Mouse (Mus musculus): ENCODE data around the gene Acer1. TPM values are rescaled to one million over a fixed set of nuclear protein-coding genes. Genes with fewer than 3 reads are reported as not detected.

The Acer1 gene
- total and polyA plus RNA-seq, 2 experiments from 2014 or later = not detected

DNA sequence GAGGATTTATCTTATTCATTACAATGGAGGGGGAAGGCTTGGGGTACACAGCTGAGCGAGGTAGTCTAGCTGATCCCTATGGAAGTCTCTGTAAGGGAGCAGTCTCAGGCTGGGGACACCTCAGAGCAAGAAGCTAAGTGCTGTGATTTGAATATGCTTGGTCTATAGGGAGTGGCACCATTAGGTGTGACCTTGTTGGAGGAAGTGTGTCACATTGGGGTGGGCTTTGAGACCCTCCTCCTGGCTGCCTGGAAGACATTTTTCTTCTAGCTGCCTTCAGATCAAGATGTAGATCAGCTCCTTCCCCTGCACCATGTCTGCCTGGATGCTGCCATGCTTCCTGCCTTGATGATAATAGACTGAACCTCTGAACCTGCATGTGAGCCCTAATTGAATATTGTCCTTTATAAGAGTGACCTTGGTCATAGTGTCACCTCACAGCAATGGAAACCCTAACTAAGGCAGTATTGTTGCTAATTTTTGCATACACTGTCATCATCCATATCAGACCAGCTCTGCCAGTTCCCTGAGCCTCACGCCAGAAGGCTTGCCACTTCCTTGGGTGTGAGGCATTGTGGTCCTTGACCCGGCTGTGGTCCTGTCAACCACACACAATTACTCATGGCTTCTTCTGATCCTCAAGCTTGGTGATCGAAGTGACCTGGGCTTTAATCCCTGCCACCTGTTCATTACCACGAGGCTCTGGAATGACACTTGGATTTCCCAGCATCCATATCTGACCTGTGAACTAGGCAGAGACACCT, 19.1 kb downstream of the Acer1 start:
- DNase-seq (ENCODE audit: low spot score) (no peak), ATAC-seq (ENCODE audit: low FRiP score) (no peak)
- Histone ChIP-seq H3K4me3 (ENCODE audit: low read depth, low read length) (no peak overlapping the region), H3K36me3 (ENCODE audit: insufficient read depth, low read length) (no peaks in the 10 kb centered on the region), H3K9me3 (ENCODE audit: low read length) (no peaks in the 10 kb centered on the region), H3K4me2 (ENCODE audit: low read depth, low read length, poor library complexity, severe bottlenecking) (no peak overlapping the region), H3K27ac (ENCODE audit: low read depth, low read length) (no peak overlapping the region), H3K4me1 (ENCODE audit: insufficient read depth, low read length) (no peaks in the 10 kb centered on the region), H3K9ac (replicated peaks; ENCODE audit: low read length, poor library complexity, severe bottlenecking) (no peak overlapping the region), H3K27me3 (ENCODE audit: insufficient read depth, low read length) (no peaks in the 10 kb centered on the region)
- no peak for TF ChIP-seq CTCF (IDR thresholded peaks at IDR 0.05)
- 80% methylated on average over 5 of the region's 5 CpGs for WGBS

DNA sequence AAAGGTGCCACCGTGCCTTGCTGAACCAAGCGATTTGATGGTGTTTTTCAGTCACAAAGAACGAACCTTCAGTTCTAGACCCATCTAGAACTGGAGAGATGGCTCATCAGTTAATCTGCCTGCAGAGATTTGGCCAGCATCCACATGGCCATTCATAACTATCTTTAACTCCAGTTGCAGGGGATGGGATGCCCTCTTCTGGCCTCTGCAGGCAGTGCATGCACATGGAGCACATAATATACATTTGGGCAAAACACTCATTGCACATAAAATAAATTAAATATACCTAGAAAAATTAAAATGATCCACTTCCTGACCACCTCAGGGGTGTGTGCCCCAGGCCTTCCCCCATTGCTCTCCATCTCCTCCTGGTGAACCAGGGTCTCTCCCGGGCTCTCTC, 20.0 kb downstream of the Acer1 start:
- Histone ChIP-seq H3K4me2 (ENCODE audit: low read depth, low read length, poor library complexity, severe bottlenecking) (no peak overlapping the region), H3K4me1 (ENCODE audit: insufficient read depth, low read length) (no peaks in the 10 kb centered on the region), H3K36me3 (ENCODE audit: insufficient read depth, low read length) (no peaks in the 10 kb centered on the region), H3K9me3 (ENCODE audit: low read length) (no peaks in the 10 kb centered on the region), H3K4me3 (ENCODE audit: low read depth, low read length) (no peak overlapping the region), H3K9ac (replicated peaks; ENCODE audit: low read length, poor library complexity, severe bottlenecking) (no peak overlapping the region), H3K27me3 (ENCODE audit: insufficient read depth, low read length) (no peaks in the 10 kb centered on the region), H3K27ac (ENCODE audit: low read depth, low read length) (no peak overlapping the region)
- DNase-seq (ENCODE audit: low spot score) = no peak
- peak; percentile 28; the same call in 1 of the 2 replicates for TF ChIP-seq CTCF (IDR thresholded peaks at IDR 0.05)
- WGBS = 93% methylated on average over 4 of the region's 4 CpGs
- no peak for ATAC-seq (ENCODE audit: low FRiP score)

DNA sequence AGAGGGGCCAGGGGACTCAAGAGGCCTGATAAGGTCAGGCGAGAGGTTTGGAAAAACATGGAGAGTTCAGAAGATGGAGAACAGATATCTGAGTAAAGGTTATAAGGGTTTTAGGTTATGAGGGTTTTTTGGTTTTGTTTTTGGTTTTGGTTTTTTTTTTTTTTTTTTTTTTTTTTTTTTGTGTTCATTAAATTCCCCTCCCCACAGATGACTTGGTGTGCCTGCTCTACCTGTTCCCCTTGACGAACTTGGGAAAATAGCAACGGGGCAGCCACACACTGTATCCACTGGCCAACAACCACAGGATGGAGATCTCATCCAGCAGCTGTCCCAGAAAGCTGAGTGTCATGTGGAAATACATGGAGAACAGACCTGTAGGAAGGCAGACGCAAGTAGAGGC, 23.3 kb downstream of the Acer1 start:
- Histone ChIP-seq H3K4me3 (ENCODE audit: low read depth, low read length) (no peak overlapping the region), H3K36me3 (ENCODE audit: insufficient read depth, low read length) (no peaks in the 10 kb centered on the region), H3K27ac (ENCODE audit: low read depth, low read length) (no peak overlapping the region), H3K27me3 (ENCODE audit: insufficient read depth, low read length) (no peaks in the 10 kb centered on the region), H3K4me1 (ENCODE audit: insufficient read depth, low read length) (no peaks in the 10 kb centered on the region), H3K9ac (replicated peaks; ENCODE audit: low read length, poor library complexity, severe bottlenecking) (no peak overlapping the region), H3K9me3 (ENCODE audit: low read length) (no peaks in the 10 kb centered on the region), H3K4me2 (ENCODE audit: low read depth, low read length, poor library complexity, severe bottlenecking) (no peak overlapping the region)
- no peak for DNase-seq (ENCODE audit: low spot score)
- TF ChIP-seq CTCF (IDR thresholded peaks at IDR 0.05) = no peak
- 74% methylated on average over 4 of the region's 4 CpGs for WGBS
- no peak for ATAC-seq (ENCODE audit: low FRiP score)

DNA sequence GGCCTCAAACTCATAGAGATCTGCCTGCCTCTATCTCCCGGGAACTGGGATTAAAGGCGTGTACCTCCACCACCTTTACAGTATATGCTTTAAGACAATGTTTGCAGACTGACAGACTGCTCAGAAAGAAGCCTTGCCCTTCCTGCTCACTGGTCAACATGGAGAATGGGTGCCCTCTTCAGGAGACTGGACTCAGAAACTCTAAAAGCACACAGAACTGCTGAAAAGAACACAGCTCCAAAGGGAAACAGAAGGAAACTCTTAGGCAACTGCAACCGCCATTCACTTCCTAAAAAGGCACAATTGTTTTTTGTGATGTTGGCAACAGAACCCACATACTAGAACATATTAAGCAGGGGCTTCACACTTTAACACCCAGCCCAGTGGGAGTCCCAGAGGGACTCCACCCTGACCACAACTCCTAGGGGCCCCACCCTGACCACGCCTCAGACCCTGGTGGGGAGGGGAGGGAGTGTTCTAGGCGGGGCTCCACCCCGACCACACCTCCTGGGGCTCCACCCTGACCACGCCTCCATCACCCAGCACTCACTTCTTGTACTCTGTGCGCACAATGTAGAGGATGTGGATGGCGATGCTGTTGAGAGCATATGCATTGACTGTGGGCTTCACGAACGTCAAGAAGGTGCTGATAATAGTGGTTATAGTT, 24.0 kb downstream of the Acer1 start:
- Histone ChIP-seq H3K36me3 (ENCODE audit: insufficient read depth, low read length) (no peaks in the 10 kb centered on the region), H3K27me3 (ENCODE audit: insufficient read depth, low read length) (no peaks in the 10 kb centered on the region), H3K4me3 (ENCODE audit: low read depth, low read length) (no peak overlapping the region), H3K27ac (ENCODE audit: low read depth, low read length) (no peak overlapping the region), H3K4me2 (ENCODE audit: low read depth, low read length, poor library complexity, severe bottlenecking) (no peak overlapping the region), H3K9ac (replicated peaks; ENCODE audit: low read length, poor library complexity, severe bottlenecking) (no peak overlapping the region), H3K4me1 (ENCODE audit: insufficient read depth, low read length) (no peaks in the 10 kb centered on the region), H3K9me3 (ENCODE audit: low read length) (no peaks in the 10 kb centered on the region)
- WGBS = 34% methylated on average over 11 of the region's 11 CpGs
- peak; percentile 14; the same call in 1 of the 2 replicates for TF ChIP-seq CTCF (IDR thresholded peaks at IDR 0.05)
- ATAC-seq (ENCODE audit: low FRiP score) (no peak), DNase-seq (ENCODE audit: low spot score) (no peak)

DNA sequence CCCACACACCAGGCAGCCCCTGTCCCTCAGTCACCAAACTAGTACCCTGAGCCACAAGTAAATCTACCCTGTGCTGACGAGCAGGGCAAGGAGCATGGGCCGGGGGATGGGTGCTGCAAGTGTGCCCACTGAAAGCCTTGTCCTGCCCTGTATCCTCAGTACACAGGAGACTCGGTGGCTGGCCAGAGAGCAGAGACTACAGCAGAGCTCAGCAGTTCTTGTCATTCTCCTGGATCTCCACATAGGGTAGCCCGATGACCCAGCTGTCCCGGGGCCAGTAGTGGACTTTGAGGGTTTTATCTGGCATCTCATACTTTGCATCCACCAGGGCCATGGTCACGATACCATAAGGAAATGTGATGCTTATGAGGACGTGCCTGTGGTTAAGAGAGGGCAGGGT, 27.1 kb downstream of the Acer1 start:
- Histone ChIP-seq H3K9me3 (ENCODE audit: low read length) (no peaks in the 10 kb centered on the region), H3K4me3 (ENCODE audit: low read depth, low read length) (no peak overlapping the region), H3K9ac (replicated peaks; ENCODE audit: low read length, poor library complexity, severe bottlenecking) (no peak overlapping the region), H3K36me3 (ENCODE audit: insufficient read depth, low read length) (no peaks in the 10 kb centered on the region), H3K27ac (ENCODE audit: low read depth, low read length) (no peak overlapping the region), H3K4me2 (ENCODE audit: low read depth, low read length, poor library complexity, severe bottlenecking) (no peak overlapping the region), H3K27me3 (ENCODE audit: insufficient read depth, low read length) (no peaks in the 10 kb centered on the region), H3K4me1 (ENCODE audit: insufficient read depth, low read length) (no peaks in the 10 kb centered on the region)
- WGBS = 84% methylated on average over 7 of the region's 7 CpGs
- no peak for DNase-seq (ENCODE audit: low spot score)
- TF ChIP-seq CTCF (IDR thresholded peaks at IDR 0.05) = no peak
- ATAC-seq (ENCODE audit: low FRiP score) = no peak

DNA sequence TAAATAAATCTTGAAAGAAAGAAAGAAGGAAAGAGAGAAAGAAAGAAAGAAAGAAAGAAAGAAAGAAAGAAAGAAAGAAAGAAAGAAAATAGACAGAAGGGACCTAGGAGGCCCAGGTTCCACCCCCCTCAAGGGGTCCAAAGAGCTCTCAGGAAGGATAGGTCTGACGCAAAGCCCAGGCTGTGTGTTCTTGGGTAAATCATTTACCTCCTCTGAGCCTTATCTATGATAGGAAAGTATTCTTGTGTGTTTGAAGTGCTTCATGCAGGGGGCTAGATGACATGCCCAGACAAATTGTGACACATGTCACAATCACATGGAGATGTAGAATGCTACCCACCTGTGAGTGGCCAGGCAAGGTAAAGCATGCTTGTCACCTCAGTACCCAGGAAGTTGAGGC, 29.3 kb downstream of the Acer1 start:
- no peaks in the 10 kb centered on the region for H3K9me3 ChIP-seq (ENCODE audit: low read length)
- H3K4me2 ChIP-seq (ENCODE audit: low read depth, low read length, poor library complexity, severe bottlenecking) = no peak overlapping the region
- H3K27me3 ChIP-seq (ENCODE audit: insufficient read depth, low read length) = no peaks in the 10 kb centered on the region
- ATAC-seq (ENCODE audit: low FRiP score) (no peak), DNase-seq (ENCODE audit: low spot score) (no peak)
- H3K27ac ChIP-seq (ENCODE audit: low read depth, low read length) = no peak overlapping the region
- 90% methylated on average over 1 of the region's 1 CpGs for WGBS
- H3K36me3 ChIP-seq (ENCODE audit: insufficient read depth, low read length) = no peaks in the 10 kb centered on the region
- H3K4me1 ChIP-seq (ENCODE audit: insufficient read depth, low read length) = no peaks in the 10 kb centered on the region
- H3K9ac ChIP-seq (replicated peaks; ENCODE audit: low read length, poor library complexity, severe bottlenecking) = no peak overlapping the region
- no peak for TF ChIP-seq CTCF (IDR thresholded peaks at IDR 0.05)
- no peak overlapping the region for H3K4me3 ChIP-seq (ENCODE audit: low read depth, low read length)
